Mouse (Mus musculus): ENCODE measurements around the gene Ccnk.

The Ccnk gene

GRCm38 (mm10) chr12:108179321-108180266, at the start of gene Ccnk:
TSS of gene Ccnk (plus strand) at chr12:108179579.
- DNase-seq = peak; percentile 100

DNA sequence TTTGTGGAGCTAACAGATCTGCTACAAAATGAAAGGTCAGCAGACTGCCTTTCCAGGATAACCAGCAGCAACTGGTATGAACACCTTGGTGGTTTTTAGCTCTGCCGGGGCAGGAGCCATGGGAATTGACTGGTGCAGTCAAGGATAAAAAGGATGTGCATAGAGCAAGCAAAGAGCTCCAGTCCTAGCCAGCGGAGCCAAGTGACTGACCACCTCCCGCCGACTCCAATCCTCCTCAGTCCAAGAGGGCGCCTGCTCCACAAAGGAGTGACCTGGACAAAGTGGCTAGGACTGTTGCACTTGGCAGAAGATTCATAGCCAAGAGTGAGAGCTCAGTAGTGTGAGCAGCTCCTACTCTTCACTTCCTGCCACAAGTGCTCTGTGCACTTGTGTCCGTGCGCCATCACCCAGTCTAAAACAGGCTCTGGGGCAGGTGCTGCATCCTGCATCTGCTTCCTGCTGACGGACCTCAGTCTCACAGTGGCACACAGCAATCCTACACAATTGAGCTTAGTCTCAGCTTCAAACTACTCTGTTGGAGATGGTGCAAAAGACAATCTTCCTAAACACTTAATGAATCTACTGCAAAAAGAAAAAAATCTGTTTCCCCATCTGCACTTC, 46.8 kb upstream of the Ccnk start:
- no peak for DNase-seq

DNA sequence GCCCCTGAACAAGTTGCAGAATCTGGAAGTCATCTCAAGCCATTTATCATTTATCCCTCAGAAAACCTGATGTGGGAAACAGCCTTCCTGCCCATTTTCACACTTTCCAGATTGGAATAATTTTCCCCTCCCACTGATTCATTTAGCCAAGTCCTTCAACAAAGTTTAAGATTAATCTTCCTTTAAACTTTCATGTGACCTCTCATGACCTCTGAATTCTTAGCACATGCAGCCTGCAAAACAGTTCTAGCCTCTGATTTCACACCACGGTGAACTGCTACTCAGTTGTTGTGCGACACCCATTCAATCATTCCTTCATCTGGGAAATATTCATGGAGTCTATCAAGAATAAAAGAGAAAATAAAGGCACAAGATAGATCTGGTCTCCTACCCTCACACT, 46.2 kb upstream of the Ccnk start:
- DNase-seq = no peak

DNA sequence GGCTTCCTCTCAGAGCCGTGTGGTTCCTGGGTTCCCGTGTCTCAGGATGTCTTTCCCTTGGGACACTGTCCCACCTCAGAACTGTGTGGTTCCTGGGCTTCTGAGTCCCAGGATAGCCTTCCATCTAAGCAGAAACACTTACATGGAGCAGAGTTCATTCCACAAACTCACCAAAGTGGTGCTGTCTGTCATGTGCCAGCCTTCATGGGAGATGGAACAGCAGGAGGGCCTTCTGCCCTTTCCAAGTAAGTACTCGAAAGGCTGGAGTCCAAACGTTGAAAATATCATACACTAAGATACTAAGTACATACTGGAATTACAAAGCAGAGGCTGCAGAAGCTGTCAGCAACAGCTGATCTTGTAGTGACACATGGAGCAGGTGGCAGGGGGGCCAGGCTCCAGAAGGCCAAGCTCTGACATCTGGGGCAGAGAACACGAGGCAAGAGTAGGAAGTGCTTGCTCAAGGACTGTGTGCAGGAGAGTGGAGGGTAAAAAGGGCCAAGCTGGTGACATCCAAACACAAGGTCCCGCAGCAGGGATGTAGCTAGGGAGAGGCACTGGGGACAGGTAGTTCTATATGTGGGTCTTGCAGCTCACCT, 43.7 kb upstream of the Ccnk start:
- DNase-seq = no peak

- DNase-seq = no peak
Measured at GRCm38 (mm10) chr12:108143624-108144498, 35.5 kb upstream of the Ccnk start.

DNA sequence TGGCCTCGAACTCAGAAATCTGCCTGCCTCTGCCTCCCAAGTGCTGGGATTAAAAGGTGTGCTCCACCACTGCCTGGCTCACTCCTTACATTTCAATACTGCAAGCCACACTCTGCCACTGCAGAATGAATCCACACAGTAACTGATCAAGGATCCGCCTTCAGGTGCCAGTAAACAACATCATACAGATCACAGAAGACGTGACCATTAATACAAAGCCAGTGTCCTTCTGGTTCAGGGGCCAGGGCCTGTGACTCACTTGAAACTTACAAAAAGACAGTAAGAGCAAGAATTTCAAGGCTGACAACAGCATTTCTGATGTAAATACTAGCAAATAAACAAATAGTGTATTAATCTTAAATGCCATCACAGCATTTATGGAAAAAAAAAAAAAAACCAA, 34.2 kb upstream of the Ccnk start:
- DNase-seq = no peak

GRCm38 (mm10) chr12:108149764-108150163, 29.6 kb upstream of the Ccnk start:
- no peak for DNase-seq

- DNase-seq = no peak
Measured at GRCm38 (mm10) chr12:108152743-108153142, 26.6 kb upstream of the Ccnk start.

GRCm38 (mm10) chr12:108159863-108160262, 19.5 kb upstream of the Ccnk start:
- no peak for DNase-seq

- DNase-seq = no peak
Measured at GRCm38 (mm10) chr12:108162036-108162435, 17.3 kb upstream of the Ccnk start.

DNA sequence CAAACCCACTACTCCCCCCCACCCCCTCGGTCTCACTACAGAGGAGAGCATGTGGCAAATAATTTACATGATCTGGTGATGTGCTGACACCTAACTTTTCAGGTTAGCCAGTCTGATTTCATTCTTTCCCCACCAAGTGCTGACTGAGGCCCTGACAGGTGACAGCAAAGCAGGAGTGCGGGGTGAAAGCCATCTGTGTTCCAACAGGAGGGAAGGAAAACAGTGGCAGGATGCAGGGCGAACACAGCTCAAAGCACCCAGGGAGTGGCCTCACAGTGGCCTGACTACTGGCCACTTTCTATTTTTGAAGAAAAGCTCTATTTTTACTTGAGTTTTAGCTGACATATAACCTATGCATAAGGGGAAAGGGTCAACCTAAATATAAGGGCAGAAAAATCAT, 15.7 kb upstream of the Ccnk start:
- no peak for DNase-seq

- DNase-seq = no peak
Measured at GRCm38 (mm10) chr12:108168909-108169308, 10.5 kb upstream of the Ccnk start.

DNA sequence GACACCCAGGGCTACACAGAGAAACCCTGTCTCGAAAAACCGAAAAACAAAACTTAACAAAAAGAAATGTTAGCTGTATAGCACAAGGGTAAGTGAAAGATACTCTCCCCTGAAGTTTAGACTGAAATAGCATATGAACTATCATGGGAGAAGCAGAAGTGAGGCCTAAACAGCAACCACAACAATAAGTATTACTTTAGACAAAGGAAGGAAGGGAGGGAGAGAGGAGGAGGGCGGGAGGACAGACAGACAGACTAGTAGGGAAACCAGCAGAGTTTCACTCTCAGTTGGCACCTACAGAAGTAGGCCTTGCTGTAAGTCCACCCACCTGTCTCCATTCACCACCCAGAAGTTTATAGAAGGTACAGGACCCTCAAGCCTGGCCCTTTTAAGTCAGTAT, 8.9 kb upstream of the Ccnk start:
- DNase-seq = no peak

DNA sequence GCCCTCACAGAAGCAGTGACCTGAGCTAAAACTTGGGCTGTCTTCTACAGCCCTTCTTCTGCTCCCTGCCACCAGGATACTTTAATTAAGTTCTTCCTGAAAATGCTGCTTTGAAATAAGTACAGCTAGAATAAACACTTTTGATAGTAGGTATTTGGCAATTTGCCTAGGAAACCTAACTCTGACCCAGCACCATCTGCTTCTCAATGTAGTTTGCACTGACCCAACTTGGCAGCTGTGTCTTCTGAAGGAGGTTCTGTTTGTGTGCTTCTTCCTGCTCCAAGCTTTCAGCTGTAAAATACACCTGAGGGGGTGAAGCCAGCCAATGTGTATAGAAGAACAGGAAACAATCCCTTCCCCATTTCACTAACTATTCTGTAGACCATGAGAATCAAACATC, 8.0 kb upstream of the Ccnk start:
- peak in 1 of 2 experiments; percentile 27 for DNase-seq

DNA sequence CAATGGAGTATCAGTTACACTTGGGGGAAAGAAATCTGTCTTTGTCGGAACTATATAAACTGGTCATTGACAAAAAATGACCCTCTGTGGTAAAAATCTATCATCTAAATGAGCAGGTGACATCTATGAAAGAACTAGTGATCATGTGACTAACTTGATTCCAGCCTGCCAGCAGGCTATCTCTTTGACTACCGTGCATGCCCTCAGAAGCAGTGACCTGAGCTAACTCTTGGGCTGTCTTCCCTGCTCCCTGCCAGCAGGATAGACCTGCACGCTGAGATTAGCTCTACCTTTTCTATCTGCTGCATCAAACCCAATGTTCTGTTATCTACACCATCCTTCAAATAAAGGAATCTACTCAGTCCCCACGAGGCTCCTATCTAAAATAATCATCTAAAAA, 6.7 kb upstream of the Ccnk start:
- no peak for DNase-seq

DNA sequence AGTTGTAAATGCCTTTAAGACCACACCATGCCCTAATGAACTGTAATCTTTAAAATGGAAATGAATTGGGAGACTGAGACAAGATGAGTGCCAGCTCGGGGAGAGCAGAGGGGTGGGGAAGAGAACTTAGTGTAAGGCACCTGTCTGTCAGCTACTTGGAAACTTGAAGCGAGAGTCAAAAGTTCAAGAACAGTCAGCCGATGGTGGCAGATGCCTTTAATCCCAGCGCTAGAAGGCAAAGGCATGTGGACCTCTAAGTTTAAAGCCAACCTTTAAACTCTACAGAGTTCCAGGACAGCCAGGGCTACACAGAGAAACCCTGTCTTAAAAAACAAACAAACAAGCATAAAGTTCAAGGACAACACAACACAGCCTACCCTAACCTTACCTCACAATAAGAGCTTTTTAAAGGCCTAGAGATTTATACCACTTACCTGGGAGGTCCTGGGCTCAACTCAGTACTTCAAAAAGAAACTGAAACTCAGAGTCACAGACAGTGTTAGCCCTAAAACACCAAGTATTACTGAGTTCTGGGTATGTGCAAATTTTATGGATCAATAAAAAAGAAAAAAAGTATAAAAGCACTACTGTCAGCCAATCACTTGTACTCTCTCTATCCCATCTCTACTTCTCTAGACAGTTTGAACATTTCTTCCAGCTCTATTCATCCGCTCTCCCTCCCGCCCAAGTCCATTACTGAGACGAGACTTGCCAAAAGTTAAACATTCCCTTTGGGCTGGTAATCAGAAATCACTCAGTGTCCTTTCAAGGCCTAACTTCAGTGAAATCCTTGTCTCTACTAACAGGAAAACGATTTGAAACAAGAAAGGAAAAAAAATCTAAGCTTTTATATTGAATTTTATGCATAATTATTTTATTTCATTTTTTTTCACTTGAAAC, 4.5 kb upstream of the Ccnk start:
- DNase-seq = no peak

DNA sequence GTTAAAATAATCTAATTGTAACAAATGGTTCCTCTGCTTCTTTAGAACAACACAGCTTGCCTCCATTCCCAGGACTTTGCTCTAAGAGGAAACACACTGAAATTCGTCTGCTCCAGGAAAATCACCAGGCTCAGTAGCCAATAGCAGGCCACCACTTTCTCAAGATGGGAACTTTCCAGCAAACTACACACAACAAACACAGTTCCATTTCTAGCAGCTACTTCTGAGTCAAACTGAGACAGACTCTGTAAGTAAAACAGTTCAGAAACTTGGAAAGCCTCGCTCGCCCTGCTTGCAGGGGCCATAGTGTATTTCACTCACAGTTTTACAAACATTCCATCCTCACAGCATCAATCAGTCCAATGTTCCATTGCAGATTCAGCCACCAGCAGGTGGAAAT, 3.0 kb upstream of the Ccnk start:
- no peak for DNase-seq

- peak; percentile 50 to 63 for DNase-seq
Measured at GRCm38 (mm10) chr12:108178331-108179245, 791 bp upstream of the Ccnk start.

DNA sequence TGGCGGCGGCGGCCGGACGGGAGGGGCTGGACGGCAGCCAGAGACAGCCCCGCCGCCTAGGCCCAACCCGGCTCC, 296 bp upstream of the Ccnk start, which contains the start of gene Setd3:
Gene Setd3, minus strand, starts transcription at position 69 of the 75 bp plus-strand sequence.
- DNase-seq = no peak

GRCm38 (mm10) chr12:108181716-108182115, 2.3 kb downstream of the Ccnk start:
- no peak for DNase-seq

DNA sequence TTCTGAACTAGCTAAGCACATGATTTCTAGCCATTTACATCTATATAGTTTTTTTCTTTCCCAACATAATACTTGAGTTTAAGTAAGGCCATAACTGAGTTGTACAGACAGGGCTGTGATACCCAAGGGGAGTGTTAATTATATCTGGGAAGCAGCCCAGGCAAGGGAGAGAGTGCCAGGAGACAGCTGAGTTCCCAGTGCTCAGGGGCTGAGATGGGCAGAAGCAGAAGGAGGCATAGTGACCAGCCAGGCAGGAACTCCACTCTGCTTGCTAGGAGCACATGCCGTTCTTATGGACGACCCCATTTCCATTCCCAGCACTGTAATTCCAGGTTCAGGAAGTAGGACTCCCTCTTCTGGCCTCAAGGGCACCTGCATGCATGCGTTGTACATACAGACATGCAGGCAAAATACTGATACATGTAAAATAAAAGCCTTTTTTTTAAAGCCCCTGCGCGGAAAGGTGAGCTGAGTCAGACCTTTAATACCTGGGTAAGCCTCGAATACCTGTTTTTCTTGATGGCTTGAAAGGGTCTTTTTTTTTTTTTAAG, 8.2 kb downstream of the Ccnk start:
- no peak for DNase-seq

All from lung, adult 18-20 months (tissue).